Mouse (Mus musculus) splenic B cell, adult 2 months (primary cell): ENCODE data around the gene Ddx27.

Experiments
- DNase-seq: peaks from one replicate; pipeline ENCODE4 v3.0.0-alpha.2; 2011; ENCODE audit warnings: low read depth, low spot score
- H3K27me3 ChIP-seq: 2 replicates; pipeline ENCODE4 v1.6.1; 2012; ENCODE audit warnings: mild to moderate bottlenecking, low read length, moderate library complexity, mixed read lengths; ENCODE audit not compliant: control insufficient read depth, poor library complexity, insufficient read depth, severe bottlenecking
- H3K36me3 ChIP-seq: 2 replicates; pipeline ENCODE4 v1.6.1; 2012; ENCODE audit warnings: mild to moderate bottlenecking, low read length, moderate library complexity, mixed read lengths; ENCODE audit not compliant: control insufficient read depth, poor library complexity, insufficient read depth, severe bottlenecking

Gene Ddx27

DNA sequence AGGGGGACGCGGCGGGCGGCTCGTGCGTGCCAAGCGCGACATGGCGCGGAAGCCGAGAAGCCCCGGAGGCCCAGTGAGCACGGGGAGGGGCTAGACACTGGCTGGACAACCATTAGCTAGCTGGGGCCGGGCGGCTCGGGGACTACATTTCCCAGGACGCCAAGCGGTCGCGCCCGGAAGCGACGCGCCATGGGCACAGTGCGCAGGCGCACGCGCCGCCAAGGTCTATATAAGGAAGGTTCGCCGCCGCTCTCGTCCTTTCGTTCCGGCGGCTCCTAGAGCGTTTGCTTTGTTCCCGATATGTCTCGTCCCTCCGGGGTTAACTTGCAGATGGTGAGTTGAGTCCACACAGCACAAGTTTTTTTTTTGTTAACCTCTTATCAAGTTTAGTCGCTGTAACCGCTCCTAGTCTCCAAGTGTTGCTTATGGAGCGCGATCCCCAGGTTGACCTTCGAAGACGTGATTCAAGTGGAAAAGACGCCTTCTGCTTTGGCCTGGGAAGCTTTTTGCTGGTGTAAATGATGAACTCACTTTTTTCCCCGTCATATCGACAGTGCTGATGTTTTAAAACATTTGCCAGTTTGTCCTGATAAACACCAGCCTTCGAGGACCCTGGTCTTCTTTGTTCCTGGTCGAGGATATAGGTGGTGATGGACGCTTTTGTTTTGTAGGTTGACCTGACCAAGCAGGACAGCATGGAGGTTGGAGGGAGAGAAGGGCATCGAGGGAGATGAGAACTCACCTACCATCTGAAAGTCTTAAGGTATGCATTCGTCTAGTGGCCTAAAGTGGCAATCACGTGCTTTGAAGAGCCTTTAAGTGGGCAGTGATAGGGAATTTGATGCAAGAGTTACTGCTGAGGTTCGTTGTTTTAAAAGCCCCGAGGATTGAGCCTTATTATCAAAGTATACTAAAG lies 48.2 kb downstream of the Ddx27 start, which contains the start of gene Znfx1:
TSS of gene Znfx1 (minus strand) at position 51 of the 916 bp plus-strand sequence.
- DNase-seq: peak; percentile 97
- Histone ChIP-seq H3K36me3 (peaks cover 10% of the 10 kb centered on the region), H3K27me3 (no peaks in the 10 kb centered on the region)

DNA sequence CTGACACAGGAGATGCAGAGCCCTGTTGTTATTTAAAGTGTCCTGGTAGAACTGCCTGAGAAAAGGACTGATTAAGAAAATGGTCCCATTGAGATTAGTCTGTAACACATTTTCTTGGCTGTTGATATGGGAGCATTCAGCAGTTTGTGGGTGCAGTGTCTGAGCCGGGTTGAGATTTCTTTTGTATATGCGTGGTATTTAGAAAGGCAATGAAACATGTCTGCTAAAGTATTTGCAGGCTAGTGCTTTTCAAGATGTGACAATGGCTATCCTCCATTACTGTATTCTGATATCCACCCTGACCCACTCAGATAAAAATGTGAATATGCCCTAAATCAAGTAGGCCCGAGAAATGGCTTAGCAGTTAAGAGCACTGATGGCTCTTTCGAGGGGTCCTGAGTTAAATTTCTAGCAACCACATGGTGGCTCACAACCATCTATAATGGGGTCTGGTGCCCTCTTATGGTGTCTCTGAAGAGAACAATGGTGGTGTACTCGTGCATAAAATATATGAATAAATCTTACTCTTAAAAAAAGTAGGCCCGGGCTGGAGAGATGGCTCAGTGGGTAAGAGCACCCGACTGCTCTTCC lies 49.0 kb downstream of the Ddx27 start:
- no peak for DNase-seq
- peaks cover 10% of the 10 kb centered on the region for H3K36me3 ChIP-seq
- H3K27me3 ChIP-seq: no peaks in the 10 kb centered on the region

DNA sequence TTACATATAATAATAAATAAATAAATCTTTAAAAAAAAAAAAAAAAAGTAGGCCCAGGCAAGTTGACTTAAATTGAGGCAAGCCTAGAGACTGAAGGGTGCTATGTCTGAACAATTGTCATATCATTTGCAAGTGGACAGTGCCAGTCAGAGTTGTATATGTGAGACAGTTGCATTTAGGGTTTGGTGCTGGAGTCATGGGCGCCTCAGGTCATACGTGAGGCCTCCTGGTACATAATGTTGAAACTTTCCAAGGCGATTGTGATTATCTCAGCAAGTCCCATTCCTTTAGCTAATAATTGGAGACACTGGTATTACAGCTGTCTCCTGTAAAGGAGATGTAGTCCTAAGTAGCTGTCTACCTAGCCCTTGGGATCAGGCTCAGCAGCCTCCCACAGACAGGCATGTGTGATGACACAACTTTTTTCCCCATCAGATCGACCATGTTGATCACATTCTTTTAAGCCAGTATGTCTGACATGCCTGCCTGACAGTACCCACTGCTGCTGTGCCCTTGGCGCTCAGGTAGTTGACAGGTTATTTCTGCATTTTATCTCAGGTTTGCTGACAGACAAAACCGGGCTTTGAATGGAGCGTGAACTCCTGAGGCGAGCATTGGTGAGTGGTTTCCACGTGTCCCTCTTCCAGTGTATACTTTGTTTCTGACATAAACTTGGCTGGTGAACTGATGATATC lies 49.8 kb downstream of the Ddx27 start:
- peaks cover 8% of the 10 kb centered on the region for H3K36me3 ChIP-seq
- H3K27me3 ChIP-seq: no peaks in the 10 kb centered on the region
- DNase-seq: no peak

- no peak for DNase-seq
- no peaks in the 10 kb centered on the region for H3K27me3 ChIP-seq
- peaks cover 8% of the 10 kb centered on the region for H3K36me3 ChIP-seq
Measured at GRCm38 (mm10) chr2:167066031-167066430, 51.0 kb downstream of the Ddx27 start.

GRCm38 (mm10) chr2:167066528-167067516 lies 51.8 kb downstream of the Ddx27 start:
- no peak for DNase-seq

GRCm38 (mm10) chr2:167067575-167067974 lies 52.6 kb downstream of the Ddx27 start:
- peak; percentile 74 for DNase-seq
- H3K27me3 ChIP-seq: no peaks in the 10 kb centered on the region
- H3K36me3 ChIP-seq: peaks cover 8% of the 10 kb centered on the region

More at GRCm38 (mm10) chr2:167066528-167067516, 51.8 kb downstream of the Ddx27 start:
- no peaks in the 10 kb centered on the region for H3K27me3 ChIP-seq
- peaks cover 8% of the 10 kb centered on the region for H3K36me3 ChIP-seq

GRCm38 (mm10) chr2:167070341-167070740 lies 55.3 kb downstream of the Ddx27 start:
- Histone ChIP-seq H3K27me3 (no peaks in the 10 kb centered on the region), H3K36me3 (peaks cover 4% of the 10 kb centered on the region)
- DNase-seq: no peak

DNA sequence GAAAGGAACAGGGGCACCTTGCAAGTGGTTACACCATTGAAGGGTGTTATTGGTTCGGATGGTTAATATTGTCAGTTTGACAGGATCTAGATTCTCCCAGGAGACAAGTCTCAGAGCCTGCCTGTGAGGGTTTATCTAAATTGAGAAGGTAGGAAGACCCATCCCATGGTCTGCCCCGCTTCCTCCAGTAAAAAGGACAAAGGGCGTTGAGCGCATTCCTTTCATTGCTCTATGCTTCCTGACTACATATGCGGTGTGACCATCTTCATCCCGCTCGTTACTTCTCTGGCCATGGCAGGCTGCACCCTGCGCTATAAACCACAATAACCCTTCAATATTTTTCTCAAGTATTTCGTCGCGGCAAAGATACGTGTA lies 56.3 kb downstream of the Ddx27 start:
- no peaks in the 10 kb centered on the region for H3K27me3 ChIP-seq
- no peak for DNase-seq
- H3K36me3 ChIP-seq: no peaks in the 10 kb centered on the region

DNA sequence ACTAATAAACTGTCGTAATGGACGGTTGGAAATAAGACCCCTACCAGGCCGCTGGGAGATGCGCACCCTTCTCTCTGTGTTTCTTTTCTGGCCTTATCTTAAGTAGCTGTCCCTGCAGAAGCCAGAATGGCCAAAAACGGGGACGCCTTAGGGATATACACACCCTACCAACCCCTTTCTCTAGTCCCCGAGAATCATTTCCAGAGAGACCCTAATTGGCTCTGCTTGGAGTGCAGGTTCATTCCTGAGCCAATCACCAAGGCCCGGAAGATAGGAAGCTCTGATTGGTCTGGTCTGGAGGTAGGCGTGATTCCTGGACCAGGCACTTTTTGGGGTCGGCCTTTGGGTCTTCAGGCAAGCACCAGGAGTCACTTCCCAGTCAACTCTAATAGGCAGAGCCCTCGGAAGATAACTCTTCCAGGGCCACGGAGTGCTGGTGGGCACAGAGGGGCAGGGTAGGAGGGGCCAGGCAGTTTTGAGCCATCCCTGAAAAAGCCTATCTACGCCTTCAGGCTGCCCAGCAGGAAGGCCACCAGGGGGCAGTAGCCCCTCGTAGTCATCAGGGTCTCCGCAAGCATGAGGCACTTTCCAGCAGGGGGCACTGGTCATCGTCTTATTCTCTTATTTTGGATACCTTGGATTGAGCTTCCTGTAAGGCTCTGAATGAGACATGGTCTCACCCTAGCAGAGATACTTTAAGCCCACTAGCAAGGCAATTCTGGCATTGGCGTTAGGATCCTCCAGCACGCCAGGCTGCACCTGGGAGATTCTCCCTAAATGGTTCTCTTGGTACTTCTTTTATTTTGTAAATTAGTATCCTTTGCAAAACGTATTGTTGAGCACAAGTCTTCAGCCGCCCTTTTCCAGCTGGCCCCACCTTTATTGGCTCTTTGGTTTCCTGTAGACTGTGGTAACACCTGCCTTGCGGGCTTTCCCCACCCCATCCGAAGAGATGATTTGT lies 56.9 kb downstream of the Ddx27 start:
- Histone ChIP-seq H3K27me3 (no peaks in the 10 kb centered on the region), H3K36me3 (no peaks in the 10 kb centered on the region)
- DNase-seq: peak; percentile 97

GRCm38 (mm10) chr2:167074587-167074986 lies 59.6 kb downstream of the Ddx27 start:
- no peaks in the 10 kb centered on the region for H3K27me3 ChIP-seq
- H3K36me3 ChIP-seq: no peaks in the 10 kb centered on the region
- DNase-seq: no peak

- Histone ChIP-seq H3K36me3 (no peaks in the 10 kb centered on the region), H3K27me3 (no peaks in the 10 kb centered on the region)
- DNase-seq: no peak
Measured at GRCm38 (mm10) chr2:167076352-167076751, 61.4 kb downstream of the Ddx27 start.

DNA sequence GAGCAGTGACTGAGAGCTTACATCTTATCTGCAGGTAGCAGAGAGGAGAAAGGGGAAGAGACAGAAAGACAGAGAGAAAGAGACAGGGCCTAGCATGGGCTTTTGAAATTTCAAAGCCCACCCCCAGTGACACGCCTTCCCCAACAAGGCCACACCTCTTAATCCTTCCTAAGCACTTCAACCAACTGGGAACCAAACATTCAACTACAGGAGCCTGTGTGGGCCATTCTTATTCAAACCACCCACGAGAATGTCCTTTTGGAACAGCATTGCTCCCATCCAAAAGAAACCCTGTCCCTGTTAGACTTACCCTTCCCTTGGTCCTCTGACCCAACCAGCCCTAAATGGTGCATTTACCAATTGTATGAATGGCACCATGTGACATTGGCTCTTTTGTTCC lies 61.8 kb downstream of the Ddx27 start:
- no peak for DNase-seq
- Histone ChIP-seq H3K27me3 (no peaks in the 10 kb centered on the region), H3K36me3 (no peaks in the 10 kb centered on the region)

GRCm38 (mm10) chr2:167077199-167077962 lies 62.4 kb downstream of the Ddx27 start:
- H3K36me3 ChIP-seq: no peaks in the 10 kb centered on the region
- DNase-seq: no peak
- H3K27me3 ChIP-seq: no peaks in the 10 kb centered on the region
